Mouse (Mus musculus) liver, embryonic 12.5 days (tissue): ENCODE data around the gene Scrn3. TPM values are rescaled to one million over a fixed set of nuclear protein-coding genes. Genes with fewer than 3 reads are reported as not detected.
A peak's percentile ranks its signal among the peaks of the same experiment; 100 is the strongest.

ENCODE experiments used
- ATAC-seq: fragments of 200-750 bp; cut with Nextera tagmentation; 2 replicates; pipeline ENCODE4 v1.8.0; 2017; ENCODE audit warnings: moderate number of reproducible peaks, mild to moderate bottlenecking, moderate library complexity
- H3K27ac ChIP-seq: fragments of 300-500 bp; sonication (generic); 2 replicates; pipeline ENCODE4 v1.5.1; 2016; ENCODE audit warnings: mild to moderate bottlenecking
- H3K27me3 ChIP-seq: fragments of 300-500 bp; sonication (generic); replicated peaks from 2 replicates; pipeline ENCODE4 v1.6.1; 2016; ENCODE audit warnings: mild to moderate bottlenecking, moderate library complexity
- H3K36me3 ChIP-seq: fragments of 300-500 bp; sonication (generic); 2 replicates; pipeline ENCODE4 v1.6.1; 2016; ENCODE audit warnings: mild to moderate bottlenecking, moderate library complexity
- H3K4me1 ChIP-seq: fragments of 300-500 bp; sonication (generic); 2 replicates; pipeline ENCODE4 v1.6.1; 2016
- H3K4me2 ChIP-seq: fragments of 300-500 bp; sonication (generic); 2 replicates; pipeline ENCODE4 v1.6.1; 2016; ENCODE audit warnings: mild to moderate bottlenecking, moderate library complexity
- H3K4me3 ChIP-seq: fragments of 300-500 bp; sonication (generic); 2 replicates; pipeline ENCODE4 v1.5.1; 2016; ENCODE audit warnings: mild to moderate bottlenecking, moderate library complexity
- H3K9ac ChIP-seq: fragments of 300-500 bp; sonication (generic); 2 replicates; pipeline ENCODE4 v1.6.1; 2016; ENCODE audit warnings: mild to moderate bottlenecking, moderate library complexity
- H3K9me3 ChIP-seq: fragments of 300-500 bp; sonication (generic); replicated peaks from 2 replicates; pipeline ENCODE4 v1.6.1; 2016; ENCODE audit warnings: mild to moderate bottlenecking, moderate library complexity
- WGBS: fragments of 180-500 bp; shearing (Covaris S2); methylation state at CpG from one replicate; pipeline ENCODE4 v1.1.7; 2016; ENCODE audit not compliant: insufficient replicate concordance; 5-methylcytosine and 5-hydroxymethylcytosine counted together
- polyA plus RNA-seq: library from polyadenylated mRNA; unstranded; fragments of >200 nt; fragmentation: Nextera tagmentation; extraction: Ambion mirVana; gene quantifications from 2 replicates; pipeline ENCODE4 v1.2.1, GENCODE M21; 2016

Scrn3 gene
- polyA plus RNA-seq, 1 experiment from 2014 or later = 27.1 TPM

DNA sequence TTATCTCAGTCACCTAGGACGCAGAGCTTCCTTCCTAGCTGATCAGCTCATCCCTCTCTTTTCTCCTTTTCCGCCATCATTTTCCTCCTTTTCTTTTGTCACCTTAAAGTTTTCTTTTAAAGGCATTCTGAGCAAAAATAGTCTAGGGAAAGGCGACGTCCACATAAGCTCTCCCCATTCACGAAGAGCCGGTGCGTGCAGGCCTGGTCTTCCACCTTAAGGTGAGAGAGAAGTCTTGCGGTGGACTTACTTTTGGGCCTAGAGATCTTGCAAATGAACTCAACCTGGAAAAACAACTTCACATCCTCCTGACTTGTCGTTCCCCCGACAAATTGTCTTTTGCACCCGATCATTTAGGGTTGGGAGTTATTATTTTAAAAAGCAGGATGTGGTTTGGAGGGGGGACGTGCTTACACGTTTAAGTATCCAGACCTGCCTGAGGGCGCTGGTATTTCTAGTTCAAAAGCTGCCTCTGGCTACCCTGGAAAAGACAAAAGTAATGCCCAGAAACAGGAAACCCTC lies 42.3 kb upstream of the Scrn3 start:
- Histone ChIP-seq H3K4me2 (no peak overlapping the region), H3K4me1 (peaks cover 44% of the 10 kb centered on the region)

DNA sequence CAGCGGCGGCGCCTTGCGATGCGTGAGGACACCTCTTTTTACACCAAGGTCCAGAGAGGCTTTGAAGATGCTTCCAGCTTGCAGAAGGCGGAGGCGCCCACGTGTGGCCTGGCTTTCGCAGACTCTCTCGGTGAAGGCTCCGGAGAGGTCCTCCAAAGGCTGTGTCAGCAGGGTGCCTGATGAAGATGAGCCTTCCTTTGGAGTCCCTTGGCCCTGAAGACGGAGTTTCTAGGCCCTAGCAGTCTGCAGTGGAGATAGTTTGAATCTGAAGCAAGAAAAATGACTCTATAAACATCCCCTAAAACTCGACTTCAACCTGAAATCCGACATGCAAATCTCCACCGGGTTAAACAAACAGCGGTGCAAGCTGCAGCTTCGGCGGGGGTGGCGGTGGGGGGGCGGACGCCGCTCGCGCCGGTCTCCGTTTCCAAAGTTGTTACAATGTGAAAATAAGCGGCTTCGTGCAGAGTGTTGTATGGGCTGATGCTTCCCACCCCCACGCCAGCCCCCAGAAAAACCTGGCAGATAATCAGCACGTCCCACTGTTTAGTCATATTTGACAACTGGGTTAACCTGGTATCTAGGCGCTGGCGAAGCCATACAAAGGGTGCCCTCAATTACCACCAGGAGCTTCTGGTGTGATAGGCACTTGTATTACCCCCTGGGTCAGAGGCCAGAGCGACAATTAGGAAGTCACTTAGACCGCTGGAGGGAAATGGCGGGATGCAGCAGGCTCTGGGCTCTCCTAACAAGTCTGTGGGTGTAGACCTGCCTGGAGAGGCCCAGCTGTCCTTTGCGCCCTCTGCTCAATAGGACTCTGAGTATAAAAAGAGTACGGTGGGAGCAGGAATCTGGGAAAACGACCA lies 41.6 kb upstream of the Scrn3 start:
- Histone ChIP-seq H3K4me2 (peak overlapping the region; percentile 73; the same call in 1 of the 2 replicates), H3K9ac (no peak overlapping the region), H3K4me1 (peaks cover 44% of the 10 kb centered on the region), H3K27me3 (peaks cover 93% of the 10 kb centered on the region), H3K9me3 (no peaks in the 10 kb centered on the region), H3K36me3 (no peaks in the 10 kb centered on the region), H3K27ac (no peak overlapping the region), H3K4me3 (0 out of 2 replicates have a peak overlapping the region, but pooled peaks have one; percentile 50)
- WGBS = 2% methylated on average over 38 of the region's 38 CpGs
- ATAC-seq = no peak

More for the DNA sequence above, 42.3 kb upstream of the Scrn3 start:
- Histone ChIP-seq H3K9me3 (no peaks in the 10 kb centered on the region), H3K4me3 (no peak overlapping the region), H3K27me3 (peaks cover 97% of the 10 kb centered on the region), H3K36me3 (no peaks in the 10 kb centered on the region), H3K27ac (no peak overlapping the region), H3K9ac (no peak overlapping the region)
- WGBS = 2% methylated on average over 14 of the region's 14 CpGs
- no peak for ATAC-seq

DNA sequence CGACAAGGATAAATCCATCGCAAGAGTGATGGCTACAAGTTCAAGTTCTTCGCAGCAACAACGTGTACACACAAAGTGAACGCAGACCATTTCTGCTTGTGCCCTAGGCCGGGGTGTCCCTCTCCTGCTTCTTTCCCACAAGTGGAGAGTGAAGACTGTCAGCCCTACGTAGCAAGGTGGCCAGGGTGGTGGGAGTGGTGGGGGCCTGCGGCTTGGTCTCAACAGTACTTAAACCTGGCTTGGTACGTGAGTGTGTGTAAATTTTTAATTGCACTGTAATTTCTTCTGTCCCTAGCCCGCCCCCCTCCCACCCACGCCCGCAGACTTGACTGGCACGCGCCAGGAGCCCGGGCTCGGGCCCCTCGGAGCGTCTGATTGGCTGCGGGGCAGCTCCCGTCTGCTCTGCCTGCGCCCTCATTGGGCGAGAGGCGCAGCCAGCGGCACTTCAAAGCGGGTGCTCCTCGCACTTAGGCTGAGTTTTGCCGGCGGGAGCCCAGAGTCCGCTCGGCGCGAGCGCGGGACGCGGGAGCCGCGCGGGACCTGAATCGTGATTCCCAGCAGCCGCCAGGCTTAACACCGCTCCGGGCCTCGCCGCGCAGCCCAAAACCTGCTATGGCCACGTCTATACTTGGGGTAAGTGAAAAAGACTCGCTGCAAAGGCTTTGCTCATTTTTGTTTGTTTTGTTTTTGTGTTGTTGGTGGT lies 40.8 kb upstream of the Scrn3 start, which contains the start of gene Sp9:
Gene Sp9, plus strand, starts transcription at position 467 of the 703 bp plus-strand sequence.
- Histone ChIP-seq H3K4me3 (peak within 1 kb of the TSS; percentile 50), H3K9me3 (no peaks in the 10 kb centered on the region), H3K9ac (0 out of 2 replicates have a peak within 1 kb of the TSS, but pooled peaks have one; percentile 17), H3K4me1 (peaks cover 44% of the 10 kb centered on the region), H3K27me3 (peaks cover 93% of the 10 kb centered on the region), H3K27ac (no peak within 1 kb of the TSS), H3K36me3 (no peaks in the 10 kb centered on the region), H3K4me2 (peak within 1 kb of the TSS; percentile 73)
- WGBS = 2% methylated on average over 48 of the region's 48 CpGs
- ATAC-seq = peak; percentile 63

DNA sequence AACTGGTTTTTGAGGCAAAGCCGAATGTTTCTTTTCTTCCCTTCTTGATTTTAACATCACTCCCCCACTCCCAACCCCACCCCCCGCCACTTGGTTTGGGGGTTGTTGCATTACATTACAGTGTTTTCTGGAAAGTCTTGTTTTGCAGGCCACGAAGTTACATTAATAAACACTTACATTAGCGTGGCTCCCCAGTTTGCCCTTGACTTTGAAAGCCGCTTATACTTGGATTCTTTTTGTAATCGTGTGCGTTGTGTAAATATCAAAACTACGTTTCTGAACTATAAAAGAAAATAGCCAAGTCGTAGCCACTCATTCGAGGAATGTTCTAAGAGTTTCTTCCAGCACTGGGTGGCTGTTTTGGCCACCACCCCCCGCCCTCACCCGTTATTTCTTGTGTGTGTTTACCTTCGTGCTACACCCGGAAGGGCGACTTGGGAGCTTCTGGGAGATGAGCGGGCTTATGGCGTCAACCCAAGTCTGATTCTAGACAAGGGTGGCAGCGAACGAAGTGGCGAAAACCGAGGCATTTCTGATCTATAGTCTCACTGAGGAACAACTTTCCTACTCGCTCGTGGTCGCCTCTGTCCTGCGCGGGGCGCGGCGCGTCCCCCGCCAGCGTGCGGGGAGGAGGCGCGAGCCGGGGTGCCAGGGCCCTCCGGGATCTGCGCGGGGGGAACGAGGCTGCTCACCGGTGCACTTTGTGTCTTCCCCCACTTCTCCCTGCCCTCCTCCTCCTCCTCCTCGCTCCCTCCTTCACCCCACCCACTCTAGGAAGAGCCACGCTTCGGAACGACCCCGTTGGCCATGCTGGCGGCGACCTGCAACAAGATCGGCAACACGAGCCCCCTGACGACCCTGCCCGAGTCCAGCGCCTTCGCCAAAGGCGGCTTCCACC lies 39.8 kb upstream of the Scrn3 start:
- Histone ChIP-seq H3K4me1 (peaks cover 50% of the 10 kb centered on the region), H3K36me3 (no peaks in the 10 kb centered on the region), H3K9me3 (no peaks in the 10 kb centered on the region), H3K4me2 (peak overlapping the region; percentile 73), H3K27me3 (peaks cover 93% of the 10 kb centered on the region), H3K27ac (no peak overlapping the region), H3K9ac (peak overlapping the region; percentile 17; the same call in 1 of the 2 replicates), H3K4me3 (peak overlapping the region; percentile 50)
- under 1% methylated on average over 52 of the region's 55 CpGs for WGBS
- ATAC-seq = no peak

DNA sequence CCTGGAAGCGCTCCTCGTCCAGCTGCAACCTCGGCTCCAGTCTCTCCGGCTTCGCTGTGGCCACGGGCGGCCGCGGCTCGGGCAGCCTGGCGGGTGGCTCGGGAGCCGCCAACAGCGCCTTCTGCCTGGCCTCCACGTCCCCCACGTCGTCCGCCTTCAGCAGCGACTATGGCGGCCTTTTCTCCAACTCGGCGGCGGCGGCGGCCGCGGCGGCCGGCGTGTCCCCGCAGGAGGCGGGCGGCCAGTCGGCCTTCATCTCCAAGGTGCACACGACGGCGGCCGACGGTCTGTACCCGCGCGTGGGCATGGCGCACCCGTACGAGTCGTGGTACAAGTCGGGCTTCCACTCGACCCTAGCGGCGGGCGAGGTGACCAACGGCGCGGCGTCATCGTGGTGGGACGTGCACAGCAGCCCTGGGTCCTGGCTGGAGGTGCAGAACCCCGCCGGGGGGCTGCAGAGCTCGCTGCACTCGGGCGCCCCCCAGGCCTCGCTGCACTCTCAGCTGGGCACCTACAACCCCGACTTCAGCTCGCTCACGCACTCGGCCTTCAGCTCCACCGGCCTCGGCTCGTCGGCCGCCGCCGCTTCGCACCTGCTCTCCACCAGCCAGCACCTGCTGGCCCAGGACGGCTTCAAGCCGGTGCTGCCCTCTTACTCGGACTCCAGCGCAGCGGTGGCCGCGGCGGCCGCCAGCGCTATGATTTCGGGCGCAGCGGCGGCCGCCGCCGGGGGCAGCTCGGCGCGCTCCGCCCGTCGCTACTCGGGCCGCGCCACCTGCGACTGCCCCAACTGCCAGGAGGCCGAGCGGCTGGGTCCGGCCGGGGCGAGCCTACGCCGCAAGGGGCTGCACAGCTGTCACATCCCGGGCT lies 38.9 kb upstream of the Scrn3 start:
- Histone ChIP-seq H3K27me3 (peaks cover 93% of the 10 kb centered on the region), H3K4me2 (peak overlapping the region; percentile 73), H3K4me1 (peaks cover 50% of the 10 kb centered on the region), H3K9me3 (no peaks in the 10 kb centered on the region), H3K36me3 (no peaks in the 10 kb centered on the region), H3K4me3 (peak overlapping the region; percentile 50), H3K27ac (no peak overlapping the region), H3K9ac (peak overlapping the region; percentile 17; the same call in 1 of the 2 replicates)
- ATAC-seq = no peak
- WGBS = under 1% methylated on average over 96 of the region's 110 CpGs

DNA sequence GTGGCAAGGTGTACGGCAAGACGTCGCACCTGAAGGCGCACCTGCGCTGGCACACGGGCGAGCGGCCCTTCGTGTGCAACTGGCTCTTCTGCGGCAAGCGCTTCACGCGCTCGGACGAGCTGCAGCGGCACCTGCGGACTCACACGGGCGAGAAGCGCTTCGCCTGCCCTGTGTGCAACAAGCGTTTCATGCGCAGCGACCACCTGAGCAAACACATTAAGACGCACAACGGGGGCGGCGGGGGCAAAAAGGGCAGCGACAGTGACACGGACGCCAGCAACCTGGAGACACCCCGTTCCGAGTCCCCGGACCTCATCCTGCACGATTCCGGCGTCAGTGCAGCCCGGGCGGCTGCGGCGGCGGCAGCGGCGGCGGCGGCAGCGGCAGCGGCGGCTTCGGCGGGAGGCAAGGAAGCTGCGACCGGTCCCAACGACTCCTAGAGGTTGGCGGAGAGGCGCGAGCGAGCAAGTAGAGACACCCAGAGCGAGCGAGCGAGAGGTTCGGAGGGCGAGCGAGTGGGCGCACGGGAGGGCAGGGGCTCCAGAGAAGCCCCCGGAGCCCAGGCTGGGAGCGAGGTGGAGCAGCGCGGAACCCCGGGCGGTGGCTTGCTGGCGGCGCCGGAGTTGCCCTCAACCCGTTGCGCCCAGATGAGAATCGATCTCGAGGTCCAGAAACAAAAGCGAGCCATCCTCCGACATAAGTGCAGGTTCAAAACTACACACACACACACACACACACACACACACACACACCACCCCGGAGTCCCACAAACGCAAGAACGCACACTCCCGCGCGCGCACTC lies 38.1 kb upstream of the Scrn3 start:
- peaks cover 58% of the 10 kb centered on the region for H3K4me1 ChIP-seq

DNA sequence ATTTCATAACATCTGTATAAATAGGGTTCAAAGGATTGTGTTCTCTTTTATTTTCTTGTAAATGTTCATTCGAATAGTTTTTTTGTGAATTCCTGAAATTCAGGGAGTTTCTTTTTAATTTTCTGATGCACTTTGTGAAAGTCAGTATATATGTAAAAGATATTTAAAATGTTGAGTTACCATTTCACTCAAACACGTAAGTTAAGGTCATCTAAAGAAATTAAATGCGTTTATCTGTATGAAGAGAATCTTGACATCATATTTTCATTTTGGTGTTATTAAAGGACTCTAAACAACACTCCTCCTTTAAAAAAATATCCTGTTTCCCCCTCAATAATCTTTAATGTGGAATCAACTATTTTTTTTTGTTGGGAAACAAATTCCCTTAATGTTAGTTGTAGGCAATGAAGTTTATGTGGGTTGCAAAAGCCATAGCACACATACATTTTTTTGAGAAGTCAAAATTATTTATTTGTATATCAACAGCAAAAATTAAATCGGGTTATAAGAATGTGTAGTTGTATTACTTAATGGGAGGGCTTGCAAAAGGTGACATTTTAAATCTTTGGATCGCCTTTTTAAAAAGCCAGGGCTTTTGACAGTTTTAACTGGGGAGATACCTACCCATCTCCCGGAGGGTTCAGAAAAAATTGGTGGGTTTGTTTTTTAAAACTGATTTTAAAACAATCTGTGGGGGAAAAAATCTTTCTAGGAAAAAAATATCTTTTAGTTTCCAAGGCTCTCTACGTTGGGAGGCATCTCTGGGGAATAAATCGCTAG lies 37.0 kb upstream of the Scrn3 start:
- peaks cover 93% of the 10 kb centered on the region for H3K27me3 ChIP-seq
- no peak for ATAC-seq
- H3K4me2 ChIP-seq = no peak overlapping the region
- no peaks in the 10 kb centered on the region for H3K9me3 ChIP-seq
- H3K36me3 ChIP-seq = no peaks in the 10 kb centered on the region
- WGBS = 11% methylated on average over 8 of the region's 8 CpGs
- H3K4me1 ChIP-seq = peaks cover 66% of the 10 kb centered on the region
- H3K4me3 ChIP-seq = no peak overlapping the region
- H3K9ac ChIP-seq = no peak overlapping the region
- no peak overlapping the region for H3K27ac ChIP-seq

More for the DNA sequence above, 38.1 kb upstream of the Scrn3 start:
- peaks cover 93% of the 10 kb centered on the region for H3K27me3 ChIP-seq
- no peaks in the 10 kb centered on the region for H3K9me3 ChIP-seq
- H3K36me3 ChIP-seq = no peaks in the 10 kb centered on the region
- no peak overlapping the region for H3K27ac ChIP-seq
- peak overlapping the region; percentile 73 for H3K4me2 ChIP-seq
- ATAC-seq = no peak
- 1% methylated on average over 84 of the region's 88 CpGs for WGBS
- no peak overlapping the region for H3K9ac ChIP-seq
- H3K4me3 ChIP-seq = peak overlapping the region; percentile 50

DNA sequence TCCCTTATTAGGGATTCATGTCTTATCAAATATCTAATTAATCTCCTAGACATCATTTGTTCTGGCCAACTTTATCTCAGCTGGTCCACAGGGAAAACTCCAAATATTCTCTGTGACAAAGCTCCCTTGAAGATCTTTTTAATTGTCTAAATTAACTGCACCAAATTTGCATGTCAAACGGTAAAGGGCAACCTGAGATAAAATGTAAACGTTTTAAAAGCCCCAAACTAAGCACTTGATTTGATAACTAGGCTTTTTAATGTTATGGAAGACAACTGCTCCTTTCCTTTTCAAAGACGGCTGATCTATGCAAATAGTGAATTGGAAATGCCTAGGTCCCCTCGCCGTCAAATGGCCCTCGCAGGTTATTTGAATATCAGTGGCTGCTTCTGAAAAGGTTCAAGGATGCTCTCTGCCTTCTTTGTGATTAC lies 36.2 kb upstream of the Scrn3 start:
- no peak overlapping the region for H3K9ac ChIP-seq
- no peaks in the 10 kb centered on the region for H3K36me3 ChIP-seq
- WGBS = 2% methylated on average over 6 of the region's 6 CpGs
- peaks cover 93% of the 10 kb centered on the region for H3K27me3 ChIP-seq
- no peak overlapping the region for H3K4me2 ChIP-seq
- no peak overlapping the region for H3K27ac ChIP-seq
- H3K9me3 ChIP-seq = no peaks in the 10 kb centered on the region
- no peak overlapping the region for H3K4me3 ChIP-seq
- peaks cover 68% of the 10 kb centered on the region for H3K4me1 ChIP-seq
- no peak for ATAC-seq

DNA sequence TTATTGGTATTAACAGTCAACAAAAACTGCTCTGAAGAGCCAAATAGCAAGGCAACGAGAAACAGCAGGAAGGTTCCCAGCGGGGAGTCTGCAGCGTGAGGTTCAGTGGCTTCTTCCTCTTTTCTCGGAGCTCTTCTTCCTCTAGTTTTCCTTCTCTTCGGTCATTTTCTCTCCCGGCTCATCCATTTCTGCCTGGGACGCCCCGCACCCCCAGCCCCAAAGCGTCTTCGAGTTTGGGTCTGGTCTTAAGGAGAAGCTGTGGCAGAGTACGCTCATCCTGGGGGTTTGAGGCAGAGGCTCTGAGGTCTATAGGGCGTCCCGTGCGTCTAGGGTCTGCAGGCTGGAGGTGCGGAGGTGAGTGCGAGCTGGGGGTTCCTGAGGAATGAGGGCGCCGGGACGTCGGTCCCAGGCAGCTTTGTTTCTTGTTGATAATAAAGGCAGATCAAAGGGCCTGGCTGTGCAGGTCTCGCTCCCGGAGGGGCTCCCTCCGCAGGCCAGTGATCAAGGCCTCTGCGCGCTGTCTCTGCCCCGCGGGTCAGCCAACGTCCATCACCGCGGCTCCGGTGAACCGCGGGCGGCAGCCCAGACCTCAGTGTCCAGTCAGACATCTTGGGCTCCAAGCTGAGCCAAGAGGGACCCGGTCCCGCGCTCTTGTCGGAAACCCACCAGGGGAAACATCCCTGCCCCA lies 35.2 kb upstream of the Scrn3 start:
- H3K36me3 ChIP-seq = no peaks in the 10 kb centered on the region
- H3K4me1 ChIP-seq = peaks cover 60% of the 10 kb centered on the region
- no peaks in the 10 kb centered on the region for H3K9me3 ChIP-seq
- no peak overlapping the region for H3K27ac ChIP-seq
- H3K4me3 ChIP-seq = 0 out of 2 replicates have a peak overlapping the region, but pooled peaks have one; percentile 11
- H3K4me2 ChIP-seq = peak overlapping the region; percentile 24; the same call in 1 of the 2 replicates
- H3K27me3 ChIP-seq = peaks cover 93% of the 10 kb centered on the region
- WGBS = 1% methylated on average over 38 of the region's 38 CpGs
- H3K9ac ChIP-seq = no peak overlapping the region
- no peak for ATAC-seq
